Mouse (Mus musculus): ENCODE measurements at regions not wholly inside any gene's neighbourhood (a gene's known extent, or its start where the extent isn't known, plus 50 kb on each side); places are given as distances from the start of the nearest gene placed in this dataset.

DNA sequence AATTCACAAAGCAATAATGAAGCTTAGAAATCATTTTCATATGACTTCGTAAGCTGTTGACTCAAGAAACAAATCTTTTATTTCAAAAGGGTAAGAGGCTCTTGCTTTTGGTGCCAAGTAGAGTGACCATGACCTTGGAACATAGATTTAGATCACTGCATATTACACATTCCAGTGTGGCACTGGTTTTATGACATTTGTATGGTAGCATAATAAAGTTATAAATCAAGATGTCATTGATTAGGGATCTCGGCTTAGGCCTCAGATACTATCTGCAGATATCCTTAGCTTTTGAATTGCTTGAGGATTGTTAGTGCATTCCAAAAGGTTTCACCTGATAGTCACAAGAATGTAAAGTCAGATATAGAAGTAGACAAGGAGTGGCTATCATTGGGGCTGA, 169.1 kb downstream of the Fam198b start:
- H3K9me3 ChIP-seq (ENCODE audit: control insufficient read depth, low read length), result no peaks in the 10 kb centered on the region
- H3K4me1 ChIP-seq (replicated peaks; ENCODE audit: control insufficient read depth, insufficient read depth, low read length), result peaks cover 9% of the 10 kb centered on the region
- H3K27me3 ChIP-seq (replicated peaks; ENCODE audit: control insufficient read depth, insufficient read depth, low read length), result no peaks in the 10 kb centered on the region
- no peak overlapping the region for H3K9ac ChIP-seq (ENCODE audit: low read depth, low read length)
- no peak overlapping the region for H3K4me3 ChIP-seq (ENCODE audit: low read depth, low read length)
- H3K4me2 ChIP-seq, result no peak overlapping the region
- 81% methylated on average over 2 of the region's 2 CpGs for WGBS
- ATAC-seq (replicated peaks; ENCODE audit: low FRiP score) (no peak), DNase-seq (ENCODE audit: low spot score) (no peak)
- no peaks in the 10 kb centered on the region for H3K36me3 ChIP-seq (ENCODE audit: control insufficient read depth, insufficient read depth, low read length)
- no peak overlapping the region for H3K27ac ChIP-seq (ENCODE audit: low read depth, low read length)

DNA sequence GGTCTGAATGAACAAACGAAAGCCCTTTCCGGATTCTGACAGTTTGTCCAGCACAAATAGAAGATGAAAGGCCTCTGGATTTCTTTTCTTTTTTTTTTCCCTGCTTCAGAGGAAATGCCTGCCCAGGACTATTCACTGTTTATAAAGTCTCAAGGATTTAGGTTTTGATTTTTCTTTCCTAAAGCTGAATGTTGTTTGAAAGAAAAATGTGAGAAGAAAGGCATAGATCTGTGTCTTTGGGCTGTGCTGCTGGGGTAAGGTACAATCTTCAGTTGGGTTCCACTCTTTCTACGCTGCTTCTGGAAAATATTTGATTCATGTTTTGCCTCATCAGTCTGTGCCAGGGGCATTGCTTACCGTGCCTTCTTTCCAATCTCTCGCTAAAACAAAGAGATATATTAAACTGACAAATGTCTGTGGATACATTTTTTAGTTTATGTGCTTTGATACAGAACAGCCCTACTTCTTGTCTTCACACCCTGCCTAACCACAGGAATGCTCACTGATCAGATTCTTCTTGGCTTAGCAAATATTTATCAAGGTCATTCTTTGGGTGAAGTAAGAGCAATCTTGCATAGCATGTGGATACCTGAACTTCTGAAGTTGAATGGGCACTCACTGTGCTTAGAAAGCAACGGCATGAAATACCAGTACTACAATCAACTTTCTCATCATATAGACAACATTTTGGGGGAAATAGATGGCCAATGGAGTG, 172.5 kb downstream of the Fam198b start:
- no peak overlapping the region for H3K4me3 ChIP-seq (ENCODE audit: low read depth, low read length)
- DNase-seq (ENCODE audit: low spot score) (no peak), ATAC-seq (replicated peaks; ENCODE audit: low FRiP score) (no peak)
- H3K4me2 ChIP-seq, result no peak overlapping the region
- H3K27ac ChIP-seq (ENCODE audit: low read depth, low read length), result no peak overlapping the region
- WGBS, result 71% methylated on average over 6 of the region's 6 CpGs
- no peaks in the 10 kb centered on the region for H3K36me3 ChIP-seq (ENCODE audit: control insufficient read depth, insufficient read depth, low read length)
- H3K9ac ChIP-seq (ENCODE audit: low read depth, low read length), result no peak overlapping the region
- no peaks in the 10 kb centered on the region for H3K9me3 ChIP-seq (ENCODE audit: control insufficient read depth, low read length)
- peaks cover 9% of the 10 kb centered on the region for H3K4me1 ChIP-seq (replicated peaks; ENCODE audit: control insufficient read depth, insufficient read depth, low read length)
- H3K27me3 ChIP-seq (replicated peaks; ENCODE audit: control insufficient read depth, insufficient read depth, low read length), result no peaks in the 10 kb centered on the region

- no peak for DNase-seq (ENCODE audit: low spot score)
These were observed 174.4 kb downstream of the Fam198b start for GRCm38 (mm10) chr3:80058722-80059121.

GRCm38 (mm10) chr3:80070726-80071125, 186.4 kb downstream of the Fam198b start:
- Histone ChIP-seq H3K4me3 (ENCODE audit: low read depth, low read length) (no peak overlapping the region), H3K9me3 (ENCODE audit: control insufficient read depth, low read length) (no peaks in the 10 kb centered on the region), H3K27me3 (replicated peaks; ENCODE audit: control insufficient read depth, insufficient read depth, low read length) (no peaks in the 10 kb centered on the region), H3K4me2 (no peak overlapping the region), H3K36me3 (ENCODE audit: control insufficient read depth, insufficient read depth, low read length) (no peaks in the 10 kb centered on the region), H3K27ac (ENCODE audit: low read depth, low read length) (no peak overlapping the region), H3K9ac (ENCODE audit: low read depth, low read length) (no peak overlapping the region), H3K4me1 (replicated peaks; ENCODE audit: control insufficient read depth, insufficient read depth, low read length) (no peaks in the 10 kb centered on the region)
- WGBS, result 62% methylated on average over 5 of the region's 5 CpGs
- DNase-seq (ENCODE audit: low spot score) (no peak), ATAC-seq (replicated peaks; ENCODE audit: low FRiP score) (no peak)

More at GRCm38 (mm10) chr3:80058722-80059121, 174.4 kb downstream of the Fam198b start:
- H3K36me3 ChIP-seq (ENCODE audit: control insufficient read depth, insufficient read depth, low read length), result no peaks in the 10 kb centered on the region
- H3K4me2 ChIP-seq, result no peak overlapping the region
- no peak overlapping the region for H3K4me3 ChIP-seq (ENCODE audit: low read depth, low read length)
- H3K27me3 ChIP-seq (replicated peaks; ENCODE audit: control insufficient read depth, insufficient read depth, low read length), result no peaks in the 10 kb centered on the region
- no peak overlapping the region for H3K9ac ChIP-seq (ENCODE audit: low read depth, low read length)
- no peak; the same call in 1 of the 2 replicates for ATAC-seq (replicated peaks; ENCODE audit: low FRiP score)
- WGBS, result 38% methylated on average over 2 of the region's 2 CpGs
- no peaks in the 10 kb centered on the region for H3K4me1 ChIP-seq (replicated peaks; ENCODE audit: control insufficient read depth, insufficient read depth, low read length)
- no peaks in the 10 kb centered on the region for H3K9me3 ChIP-seq (ENCODE audit: control insufficient read depth, low read length)
- H3K27ac ChIP-seq (ENCODE audit: low read depth, low read length), result no peak overlapping the region

DNA sequence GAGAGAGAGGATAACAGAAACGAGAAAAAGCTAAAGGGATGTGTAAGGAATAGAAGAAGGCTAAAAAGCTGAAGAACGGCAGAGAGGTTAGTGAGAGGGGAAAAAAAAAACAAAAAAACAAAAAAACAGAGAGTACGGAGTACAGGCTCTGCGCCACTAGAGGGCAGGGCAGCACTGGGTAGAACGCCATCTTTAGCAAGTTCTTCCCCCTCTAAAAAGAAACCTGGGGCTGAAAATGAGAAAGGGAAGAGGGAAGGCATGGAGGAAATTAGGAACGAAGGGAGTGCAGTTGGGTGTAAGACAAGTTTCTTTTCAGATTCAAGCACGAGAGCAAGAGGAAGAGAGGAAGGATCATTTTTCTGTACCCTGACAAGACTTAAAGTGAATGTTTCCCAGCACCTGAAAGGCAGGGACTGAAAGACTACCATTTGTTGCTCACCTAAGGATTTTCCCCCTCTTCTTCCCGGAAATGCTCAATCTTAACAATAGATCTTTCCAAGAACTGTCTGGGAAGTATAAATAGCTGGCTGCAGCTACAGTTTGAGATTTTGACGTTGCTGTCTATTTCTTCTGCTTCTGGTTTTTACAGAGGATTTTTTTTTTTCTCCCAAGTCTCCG, 195.6 kb downstream of the Fam198b start:
- 22% methylated on average over 10 of the region's 10 CpGs for whole genome bisulfite sequencing
- Histone ChIP-seq H3K36me3 (ENCODE audit: control insufficient read depth, insufficient read depth, low read length) (no peaks in the 10 kb centered on the region), H3K27ac (ENCODE audit: low read depth, low read length) (no peak overlapping the region)

GRCm38 (mm10) chr3:80081210-80081609, 196.9 kb downstream of the Fam198b start:
- no peak for DNase-seq (ENCODE audit: low spot score)
- Histone ChIP-seq H3K9ac (ENCODE audit: low read depth, low read length) (no peak overlapping the region), H3K4me2 (no peak overlapping the region), H3K4me1 (replicated peaks; ENCODE audit: control insufficient read depth, insufficient read depth, low read length) (no peaks in the 10 kb centered on the region), H3K36me3 (ENCODE audit: control insufficient read depth, insufficient read depth, low read length) (no peaks in the 10 kb centered on the region), H3K27me3 (replicated peaks; ENCODE audit: control insufficient read depth, insufficient read depth, low read length) (no peaks in the 10 kb centered on the region), H3K9me3 (ENCODE audit: control insufficient read depth, low read length) (no peaks in the 10 kb centered on the region), H3K27ac (ENCODE audit: low read depth, low read length) (no peak overlapping the region), H3K4me3 (ENCODE audit: low read depth, low read length) (no peak overlapping the region)
- WGBS, result 52% methylated on average over 7 of the region's 7 CpGs
- no peak for ATAC-seq (replicated peaks; ENCODE audit: low FRiP score)

More for the DNA sequence above, 195.6 kb downstream of the Fam198b start:
- H3K4me3 ChIP-seq (ENCODE audit: low read depth, low read length), result no peak overlapping the region
- no peaks in the 10 kb centered on the region for H3K9me3 ChIP-seq (ENCODE audit: control insufficient read depth, low read length)
- no peaks in the 10 kb centered on the region for H3K27me3 ChIP-seq (replicated peaks; ENCODE audit: control insufficient read depth, insufficient read depth, low read length)
- no peak for ATAC-seq (replicated peaks; ENCODE audit: low FRiP score)
- no peak overlapping the region for H3K9ac ChIP-seq (ENCODE audit: low read depth, low read length)
- no peaks in the 10 kb centered on the region for H3K4me1 ChIP-seq (replicated peaks; ENCODE audit: control insufficient read depth, insufficient read depth, low read length)
- no peak overlapping the region for H3K4me2 ChIP-seq
- DNase-seq (ENCODE audit: low spot score), result no peak

DNA sequence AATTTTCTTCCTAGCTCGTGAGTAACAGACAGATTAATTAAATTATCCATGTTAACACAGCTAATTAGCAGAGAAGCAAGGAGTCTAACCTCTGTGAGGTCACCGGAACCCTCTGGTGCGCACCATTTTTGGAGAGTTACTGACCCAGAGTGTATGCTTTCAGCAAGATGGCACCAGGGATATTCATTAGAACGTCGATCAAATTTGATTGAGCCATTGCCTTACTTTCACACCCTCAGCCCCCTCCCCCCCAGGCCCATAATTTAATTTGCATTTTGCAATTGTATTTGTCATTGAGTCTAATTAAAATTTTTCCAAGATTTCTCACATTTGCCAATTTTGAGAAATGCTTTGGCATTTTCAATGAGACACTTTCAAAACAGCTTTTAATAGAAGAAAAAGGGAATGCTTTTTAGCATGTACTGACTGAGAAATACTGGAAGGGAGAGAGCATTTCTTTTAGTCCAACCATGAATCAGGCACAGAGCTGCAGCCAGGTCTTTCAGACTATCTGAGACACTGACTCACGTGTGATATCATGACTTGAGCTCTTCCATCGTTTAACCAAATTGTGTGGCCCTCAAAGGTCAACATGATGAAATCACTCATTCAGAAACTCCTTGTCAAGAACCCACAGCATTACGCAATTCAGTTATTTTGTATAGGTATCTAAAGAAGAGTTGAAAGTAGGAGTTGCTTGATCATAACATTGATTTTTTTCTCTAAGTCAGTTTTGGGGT, 198.6 kb downstream of the Fam198b start:
- Histone ChIP-seq H3K9ac (ENCODE audit: low read depth, low read length) (no peak overlapping the region), H3K27ac (ENCODE audit: low read depth, low read length) (no peak overlapping the region), H3K9me3 (ENCODE audit: control insufficient read depth, low read length) (no peaks in the 10 kb centered on the region), H3K4me3 (ENCODE audit: low read depth, low read length) (no peak overlapping the region), H3K4me1 (replicated peaks; ENCODE audit: control insufficient read depth, insufficient read depth, low read length) (no peaks in the 10 kb centered on the region), H3K27me3 (replicated peaks; ENCODE audit: control insufficient read depth, insufficient read depth, low read length) (no peaks in the 10 kb centered on the region), H3K4me2 (no peak overlapping the region), H3K36me3 (ENCODE audit: control insufficient read depth, insufficient read depth, low read length) (no peaks in the 10 kb centered on the region)
- WGBS, result 75% methylated on average over 8 of the region's 8 CpGs
- ATAC-seq (replicated peaks; ENCODE audit: low FRiP score) (no peak), DNase-seq (ENCODE audit: low spot score) (no peak)

DNA sequence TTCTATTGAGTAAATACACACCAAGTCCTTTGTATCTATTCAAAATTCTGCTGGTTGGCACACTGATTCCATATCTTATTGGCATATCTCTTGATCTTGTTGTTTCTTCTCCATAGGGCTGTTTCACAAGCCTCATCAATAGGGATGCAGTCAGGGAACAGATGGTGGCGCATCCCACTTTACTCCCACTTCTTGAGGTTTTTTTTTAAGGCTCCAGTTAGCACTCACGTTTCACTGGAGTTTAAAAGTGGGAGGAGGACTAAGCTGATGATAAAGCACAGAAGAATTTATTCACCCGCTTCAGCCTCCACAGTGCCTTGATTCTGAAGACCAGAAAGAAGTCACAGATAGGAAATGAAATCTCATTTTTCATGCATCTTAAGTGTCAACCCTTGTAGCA, 199.8 kb downstream of the Fam198b start:
- H3K9ac ChIP-seq (ENCODE audit: low read depth, low read length), result no peak overlapping the region

More for the DNA sequence above, 199.8 kb downstream of the Fam198b start:
- Histone ChIP-seq H3K4me3 (ENCODE audit: low read depth, low read length) (no peak overlapping the region), H3K27me3 (replicated peaks; ENCODE audit: control insufficient read depth, insufficient read depth, low read length) (no peaks in the 10 kb centered on the region), H3K27ac (ENCODE audit: low read depth, low read length) (no peak overlapping the region), H3K4me1 (replicated peaks; ENCODE audit: control insufficient read depth, insufficient read depth, low read length) (no peaks in the 10 kb centered on the region), H3K4me2 (no peak overlapping the region), H3K9me3 (ENCODE audit: control insufficient read depth, low read length) (no peaks in the 10 kb centered on the region), H3K36me3 (ENCODE audit: control insufficient read depth, insufficient read depth, low read length) (no peaks in the 10 kb centered on the region)
- DNase-seq (ENCODE audit: low spot score), result no peak
- ATAC-seq (replicated peaks; ENCODE audit: low FRiP score), result no peak
- 53% methylated on average over 3 of the region's 3 CpGs for WGBS

Measured in liver, embryonic 11.5 days (tissue).